Mouse (Mus musculus) small intestine, adult 10 weeks (tissue): Measurements from ENCODE around the gene Man1b1. TPM values are rescaled to one million over a fixed set of nuclear protein-coding genes. Genes with fewer than 3 reads are reported as not detected.

Experiments
- polyA plus RNA-seq: library from polyadenylated mRNA; stranded (reverse); fragments of 350-450 nt; fragmentation: Illumina TruSeq; extraction: RNeasy Lipid Tissue Mini Kit (QIAGEN cat#74804); gene quantifications from one replicate; pipeline ENCODE4 v1.2.3, GENCODE M21; 2014; ENCODE audit warnings: low replicate concordance

Gene Man1b1
- polyA plus RNA-seq = 13.8 TPM

GRCm38 (mm10) chr2:25332286-25333160, at the start of gene Man1b1:
TSS of gene Man1b1 (plus strand) at chr2:25332338.

GRCm38 (mm10) chr2:25287927-25288649, 44.0 kb upstream of the Man1b1 start, which contains the start of gene Tmem210:
TSS of gene Tmem210 (plus strand) at chr2:25288145.

GRCm38 (mm10) chr2:25289651-25290050, 42.5 kb upstream of the Man1b1 start, which contains the start of gene Lrrc26:
TSS of gene Lrrc26 (plus strand) at chr2:25289915.

GRCm38 (mm10) chr2:25318971-25319773, 13.0 kb upstream of the Man1b1 start, which contains the start of gene Grin1:
TSS of gene Grin1 (minus strand) at chr2:25319187.

GRCm38 (mm10) chr2:25356208-25357079, 24.3 kb downstream of the Man1b1 start, which contains the start of gene Dpp7:
TSS of gene Dpp7 (minus strand) at chr2:25356359.

GRCm38 (mm10) chr2:25365091-25365761, 33.1 kb downstream of the Man1b1 start, which contains the start of gene Uap1l1:
TSS of gene Uap1l1 (minus strand) at chr2:25365682.

GRCm38 (mm10) chr2:25371764-25372643, 39.9 kb downstream of the Man1b1 start, which contains the start of gene Sapcd2:
TSS of gene Sapcd2 (plus strand) at chr2:25372321.

GRCm38 (mm10) chr2:25395721-25396596, 63.8 kb downstream of the Man1b1 start, which contains the start of gene Entpd2:
TSS of gene Entpd2 (plus strand) at chr2:25395874.

GRCm38 (mm10) chr2:25399051-25399450, 66.9 kb downstream of the Man1b1 start, which contains the start of gene Npdc1:
TSS of gene Npdc1 (plus strand) at chr2:25399351.

Other genes starting within 250 kb of the Man1b1 start
- gene Noxa1, start 237.2 kb upstream of the Man1b1 start, polyA plus RNA-seq = not detected
- 17.8 TPM for gene Nrarp, start 151.6 kb upstream of the Man1b1 start, polyA plus RNA-seq
- gene Tor4a, start 135.5 kb upstream of the Man1b1 start, polyA plus RNA-seq = 2.0 TPM
- gene Nelfb, start 120.8 kb upstream of the Man1b1 start, polyA plus RNA-seq = 3.2 TPM
- gene Stpg3, start 117.7 kb upstream of the Man1b1 start, polyA plus RNA-seq = not detected
- not detected for gene Fam166a, start 113.6 kb upstream of the Man1b1 start, polyA plus RNA-seq
- gene Tubb4b, start 107.6 kb upstream of the Man1b1 start, polyA plus RNA-seq = 46.6 TPM
- not detected for gene Slc34a3, start 98.0 kb upstream of the Man1b1 start, polyA plus RNA-seq
- not detected for gene Rnf224, start 95.6 kb upstream of the Man1b1 start, polyA plus RNA-seq
- not detected for gene Rnf208, start 90.1 kb upstream of the Man1b1 start, polyA plus RNA-seq
- gene Cysrt1, start 89.9 kb upstream of the Man1b1 start, polyA plus RNA-seq = not detected
- 0.93 TPM for gene AL732309.1, start 85.5 kb upstream of the Man1b1 start, polyA plus RNA-seq
- not detected for gene Tmem203, start 76.9 kb upstream of the Man1b1 start, polyA plus RNA-seq
- 2.3 TPM for gene Tprn, start 69.7 kb upstream of the Man1b1 start, polyA plus RNA-seq
- 0.56 TPM for gene Ssna1, start 59.9 kb upstream of the Man1b1 start, polyA plus RNA-seq
- 4.6 TPM for gene Anapc2, start 59.9 kb upstream of the Man1b1 start, polyA plus RNA-seq
- gene Tmem210, start 44.2 kb upstream of the Man1b1 start, polyA plus RNA-seq = not detected
- gene Lrrc26, start 42.4 kb upstream of the Man1b1 start, polyA plus RNA-seq = 0.37 TPM
- gene Grin1, start 13.2 kb upstream of the Man1b1 start, polyA plus RNA-seq = not detected
- 2.0 TPM for gene Dpp7, start 24.0 kb downstream of the Man1b1 start, polyA plus RNA-seq
- gene Uap1l1, start 33.3 kb downstream of the Man1b1 start, polyA plus RNA-seq = 5.0 TPM
- gene Sapcd2, start 40.0 kb downstream of the Man1b1 start, polyA plus RNA-seq = 0.11 TPM
- not detected for gene Entpd2, start 63.5 kb downstream of the Man1b1 start, polyA plus RNA-seq
- gene Npdc1, start 67.0 kb downstream of the Man1b1 start, polyA plus RNA-seq = 4.4 TPM
- not detected for gene Fut7, start 90.9 kb downstream of the Man1b1 start, polyA plus RNA-seq
- gene Abca2, start 96.4 kb downstream of the Man1b1 start, polyA plus RNA-seq = 0.48 TPM
- gene Clic3, start 124.5 kb downstream of the Man1b1 start, polyA plus RNA-seq = not detected
- gene Paxx, start 128.8 kb downstream of the Man1b1 start, polyA plus RNA-seq = 5.1 TPM
- gene Ptgds, start 137.7 kb downstream of the Man1b1 start, polyA plus RNA-seq = not detected
- gene Lcn12, start 161.6 kb downstream of the Man1b1 start, polyA plus RNA-seq = not detected
- gene Fbxw5, start 168.4 kb downstream of the Man1b1 start, polyA plus RNA-seq = not detected
- gene C8g, start 169.4 kb downstream of the Man1b1 start, polyA plus RNA-seq = not detected
- gene Traf2, start 214.6 kb downstream of the Man1b1 start, polyA plus RNA-seq = 0.78 TPM
- 1.6 TPM for gene Edf1, start 225.5 kb downstream of the Man1b1 start, polyA plus RNA-seq
- gene Mamdc4, start 242.5 kb downstream of the Man1b1 start, polyA plus RNA-seq = not detected
- not detected for gene Phpt1, start 242.9 kb downstream of the Man1b1 start, polyA plus RNA-seq
- not detected for gene Ajm1, start 249.4 kb downstream of the Man1b1 start, polyA plus RNA-seq